Mouse (Mus musculus): ENCODE results near the gene Smug1.

- TF ChIP-seq MAFK (IDR thresholded peaks at IDR 0.05; ENCODE audit: insufficient read depth, low read depth, low read length) (no peak), ZC3H11A (IDR thresholded peaks at IDR 0.05; ENCODE audit: borderline replicate concordance, low read depth, low read length) (no peak)
These were observed 32.4 kb downstream of the Smug1 start for GRCm38 (mm10) chr15:103134277-103135086.

All from ES-E14 (cell line).